In the genomic region with DNA sequence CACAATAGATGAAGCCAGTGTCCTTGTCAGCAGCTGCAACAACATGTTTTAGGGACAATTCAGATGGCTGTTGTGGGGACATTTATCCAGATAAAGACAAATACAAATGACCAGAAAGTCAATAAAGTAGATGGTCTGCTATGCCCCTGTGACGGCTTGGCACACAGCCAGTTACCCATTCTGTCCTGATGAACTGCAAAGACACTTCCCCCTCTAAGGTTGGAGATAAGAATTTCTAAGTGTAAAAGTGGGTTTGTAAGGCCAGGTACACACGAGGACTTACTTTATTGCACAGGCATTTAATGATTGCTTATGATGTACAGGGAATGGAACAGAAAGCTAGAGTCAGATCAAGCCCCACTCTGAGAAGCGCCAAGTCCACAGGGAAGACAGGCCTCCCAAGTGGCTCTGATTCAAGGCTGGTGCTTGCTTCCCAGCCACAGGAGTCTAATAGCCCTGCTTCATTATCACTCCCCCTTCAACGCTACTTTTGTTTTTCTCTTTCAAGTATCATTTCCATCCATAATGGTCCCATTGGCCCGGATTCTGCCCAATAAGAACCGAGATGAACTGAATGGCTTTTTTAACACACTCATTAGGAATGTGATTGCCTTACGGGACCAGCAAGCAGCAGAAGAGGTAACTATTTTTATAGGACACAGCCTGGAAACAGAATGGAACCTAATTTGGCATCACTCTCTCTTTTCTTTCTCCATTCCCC, we compare ENCODE assay signal across 23 mouse cellular contexts.
A peak's percentile ranks its signal among the peaks of the same experiment; 100 is the strongest.
DNase-seq lines count a peak whose midpoint lies in the region; ATAC-seq lines count a peak whose summit lies in the region.
"Had no signal": no experiment of that assay in that cellular context is flagged by ENCODE, and none has a peak within 500 bp of the region (broad histone marks: within the 10 kb centered on the region; RNA-seq: fewer than 3 reads in every experiment).

No protein-coding gene starts in this region.

- H3K4me2 ChIP-seq in liver, embryonic 12.5 days: no peak overlapping the region
- no peak overlapping the region for H3K4me2 ChIP-seq in stomach, embryonic 16.5 days (ENCODE audit: low read depth, low read length)
- H3K4me2 ChIP-seq: heart, embryonic 15.5 days; intestine, embryonic 15.5 days; limb, embryonic 15.5 days; lung, embryonic 14.5 days; midbrain, embryonic 12.5 days; neural tube, embryonic 12.5 days had no signal

- peak overlapping the region; percentile 57 for H3K27ac ChIP-seq in heart, embryonic 10.5 days
- H3K27ac ChIP-seq in liver, embryonic 12.5 days: no peak overlapping the region
- peak overlapping the region; percentile 11; the same call in 1 of the 2 replicates for H3K27ac ChIP-seq in stomach, embryonic 16.5 days (ENCODE audit: low read length)
- H3K27ac ChIP-seq: heart, embryonic 15.5 days; intestine, embryonic 15.5 days; limb, embryonic 15.5 days; midbrain, embryonic 12.5 days; neural tube, embryonic 12.5 days had no signal

- no peak overlapping the region for H3K4me3 ChIP-seq in heart, embryonic 10.5 days
- no peak overlapping the region for H3K4me3 ChIP-seq in liver, embryonic 12.5 days
- H3K4me3 ChIP-seq in stomach, embryonic 16.5 days (replicated peaks; ENCODE audit: low read length): no peak overlapping the region
- H3K4me3 ChIP-seq: heart, embryonic 15.5 days; intestine, embryonic 15.5 days; limb, embryonic 15.5 days; midbrain, embryonic 12.5 days; neural tube, embryonic 12.5 days had no signal

- 66% methylated on average over 7 of the region's 7 CpGs for WGBS in heart, embryonic 10.5 days
- 64% methylated on average over 7 of the region's 7 CpGs for WGBS in liver, embryonic 12.5 days (ENCODE audit: insufficient replicate concordance)
- 74% methylated on average over 7 of the region's 7 CpGs for WGBS in stomach, embryonic 16.5 days

- ATAC-seq in liver, embryonic 12.5 days: no peak
- no peak for ATAC-seq in stomach, embryonic 16.5 days (ENCODE audit: insufficient read depth, low FRiP score)
- ATAC-seq: intestine, embryonic 15.5 days had no signal

- peaks cover 45% of the 10 kb centered on the region for H3K4me1 ChIP-seq in heart, embryonic 10.5 days
- H3K4me1 ChIP-seq in liver, embryonic 12.5 days: peaks cover 13% of the 10 kb centered on the region
- H3K4me1 ChIP-seq in stomach, embryonic 16.5 days (ENCODE audit: control insufficient read depth, insufficient read depth, low read length): no peaks in the 10 kb centered on the region
- H3K4me1 ChIP-seq: neural tube, embryonic 12.5 days had no signal

- H3K9ac ChIP-seq in liver, embryonic 12.5 days: peak overlapping the region; percentile 12; the same call in 1 of the 2 replicates
- H3K9ac ChIP-seq in stomach, embryonic 16.5 days (ENCODE audit: low read length): no peak overlapping the region
- H3K9ac ChIP-seq: heart, embryonic 15.5 days; intestine, embryonic 15.5 days; limb, embryonic 15.5 days; lung, embryonic 14.5 days; midbrain, embryonic 12.5 days; neural tube, embryonic 12.5 days had no signal

- intact Hi-C loops in heart, postnatal 36 days (cut with DNase I): no loop called here

- DNase-seq in heart, embryonic 10.5 days (ENCODE audit: low spot score): no peak
- DNase-seq in heart, postnatal 36 days: no peak
- DNase-seq in liver: no peak
- peak; percentile 7 for DNase-seq in brain, adult 2 months (ENCODE audit: low read depth, low spot score)
- no peak for DNase-seq in lung, adult 18-20 months
- DNase-seq: adrenal gland, adult 8-10 months; cerebellum, adult 8-10 months; cerebellum, postnatal 36 days; embryo, embryonic 11 days; gastrocnemius, postnatal 36 days; heart, postnatal 4 days; kidney, adult 8-10 months; kidney, postnatal 14 days; left cerebral cortex, postnatal 4 days; lung, embryonic 14.5 days; right cerebral cortex, adult 18-20 months had no signal

- H3K27me3 ChIP-seq in heart, embryonic 10.5 days (ENCODE audit: insufficient read depth, poor library complexity, severe bottlenecking): no peaks in the 10 kb centered on the region
- 0 out of 2 replicates have a peak, but pooled peaks cover 3% of the 10 kb centered on the region for H3K27me3 ChIP-seq in liver, embryonic 12.5 days (replicated peaks)
- no peaks in the 10 kb centered on the region for H3K27me3 ChIP-seq in stomach, embryonic 16.5 days (ENCODE audit: control insufficient read depth, insufficient read depth, low read length)
- H3K27me3 ChIP-seq: heart, embryonic 15.5 days; intestine, embryonic 15.5 days; limb, embryonic 15.5 days; midbrain, embryonic 12.5 days; neural tube, embryonic 12.5 days had no signal

- H3K36me3 ChIP-seq in heart, embryonic 10.5 days: no peaks in the 10 kb centered on the region
- no peaks in the 10 kb centered on the region for H3K36me3 ChIP-seq in liver, embryonic 12.5 days
- H3K36me3 ChIP-seq in stomach, embryonic 16.5 days (ENCODE audit: control insufficient read depth, insufficient read depth, low read length): no peaks in the 10 kb centered on the region
- H3K36me3 ChIP-seq: heart, embryonic 15.5 days; intestine, embryonic 15.5 days; limb, embryonic 15.5 days; midbrain, embryonic 12.5 days; neural tube, embryonic 12.5 days had no signal

- H3K9me3 ChIP-seq in heart, embryonic 10.5 days: no peaks in the 10 kb centered on the region
- H3K9me3 ChIP-seq in liver, embryonic 12.5 days (replicated peaks): no peaks in the 10 kb centered on the region
- H3K9me3 ChIP-seq in stomach, embryonic 16.5 days (replicated peaks; ENCODE audit: control insufficient read depth, low read length): 0 out of 2 replicates have a peak, but pooled peaks cover 3% of the 10 kb centered on the region
- H3K9me3 ChIP-seq: heart, embryonic 15.5 days; intestine, embryonic 15.5 days; limb, embryonic 15.5 days; midbrain, embryonic 12.5 days; neural tube, embryonic 12.5 days had no signal
